Mouse (Mus musculus): ENCODE data around the gene Akap7. TPM values are rescaled to one million over a fixed set of nuclear protein-coding genes. Genes with fewer than 3 reads are reported as not detected.

The Akap7 gene
- total and polyA plus RNA-seq, 3 experiments, result 1.9 to 7.7 TPM; not detected in 1

DNA sequence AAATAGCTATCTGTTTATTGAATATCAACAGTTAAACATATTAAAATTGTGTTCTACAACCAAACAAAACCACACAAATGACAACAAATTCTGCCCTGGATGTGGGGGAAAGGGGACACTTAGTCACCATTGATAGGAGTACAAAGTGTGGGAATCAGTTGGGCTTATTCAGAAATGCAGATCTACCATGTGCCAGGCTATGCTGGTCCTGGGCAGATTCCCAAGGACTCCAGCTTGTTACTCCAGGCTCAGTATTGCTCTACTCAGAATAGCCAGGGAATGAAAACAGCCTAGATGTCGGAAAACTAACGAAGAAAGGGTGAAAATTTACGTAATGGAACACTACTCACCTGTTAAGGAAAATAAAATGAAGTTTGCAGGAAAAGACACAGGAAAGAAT is 46.3 kb upstream of the Akap7 start:
- TF ChIP-seq NELFE (IDR thresholded peaks at IDR 0.05; ENCODE audit: low read depth, low read length) (no peak), POLR2AphosphoS2 (IDR thresholded peaks at IDR 0.05; ENCODE audit: low read length) (no peak), ZC3H11A (IDR thresholded peaks at IDR 0.05; ENCODE audit: low read depth, low read length) (no peak), NRF1 (IDR thresholded peaks at IDR 0.05; ENCODE audit: insufficient read depth, low read depth, low read length, poor library complexity, severe bottlenecking) (no peak), MXI1 (IDR thresholded peaks at IDR 0.05; ENCODE audit: low read depth, low read length) (no peak), MAFK (IDR thresholded peaks at IDR 0.05; ENCODE audit: borderline replicate concordance, low read depth, low read length) (no peak), HCFC1 (IDR thresholded peaks at IDR 0.05; ENCODE audit: low read depth, low read length) (no peak)
- Histone ChIP-seq H3K4me1 (ENCODE audit: control insufficient read depth in 1 of 2, insufficient read depth in 2 of 2, low read length in 2 of 2) (no peaks in the 10 kb centered on the region), H3K79me2 (ENCODE audit: control insufficient read depth, insufficient read depth, low read length, poor library complexity) (no peaks in the 10 kb centered on the region), H3K4me3 (ENCODE audit: control insufficient read depth in 1 of 2, insufficient read depth in 1 of 2, low read depth in 2 of 2, low read length in 2 of 2) (no peak overlapping the region), H3K36me3 (ENCODE audit: control insufficient read depth in 1 of 2, insufficient read depth in 2 of 2, low read length in 2 of 2) (no peaks in the 10 kb centered on the region), H3K27ac (ENCODE audit: control insufficient read depth, low read depth, low read length) (no peak overlapping the region), H3K9me3 (replicated peaks; ENCODE audit: insufficient read depth, low read length) (no peaks in the 10 kb centered on the region), H3K9ac (ENCODE audit: control insufficient read depth, low read depth, low read length, poor library complexity, severe bottlenecking) (no peak overlapping the region), H3K27me3 (ENCODE audit: control insufficient read depth in 1 of 2, insufficient read depth in 2 of 2, low read length in 2 of 2) (peaks cover 0 to 3% of the 10 kb centered on the region in 2 experiments; a peak in 2 of 4 replicates)
- DNase-seq (ENCODE audit: low read depth, low spot score), result no peak

DNA sequence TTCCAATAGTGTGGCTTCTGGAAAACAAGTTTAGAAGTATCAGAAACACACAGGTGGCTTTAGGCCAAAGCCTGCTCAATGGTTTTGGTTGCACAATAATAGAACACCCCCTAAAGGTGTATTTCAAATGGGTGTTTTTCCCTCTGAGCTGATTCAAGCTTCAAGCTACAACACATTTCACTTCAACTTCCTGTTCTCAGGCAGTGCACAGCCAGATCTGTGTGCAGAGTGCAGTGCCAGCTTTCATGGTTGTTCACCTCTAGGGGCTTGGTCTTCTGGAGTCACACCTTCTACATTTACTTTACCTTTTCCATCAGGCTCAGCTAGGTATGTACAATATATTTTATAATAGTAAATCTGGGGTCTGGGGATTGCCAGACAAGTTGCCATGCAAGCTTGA is 35.1 kb upstream of the Akap7 start:
- DNase-seq (ENCODE audit: low read depth, low spot score), result no peak
- no peaks in the 10 kb centered on the region for H3K9me3 ChIP-seq (replicated peaks; ENCODE audit: insufficient read depth, low read length)

DNA sequence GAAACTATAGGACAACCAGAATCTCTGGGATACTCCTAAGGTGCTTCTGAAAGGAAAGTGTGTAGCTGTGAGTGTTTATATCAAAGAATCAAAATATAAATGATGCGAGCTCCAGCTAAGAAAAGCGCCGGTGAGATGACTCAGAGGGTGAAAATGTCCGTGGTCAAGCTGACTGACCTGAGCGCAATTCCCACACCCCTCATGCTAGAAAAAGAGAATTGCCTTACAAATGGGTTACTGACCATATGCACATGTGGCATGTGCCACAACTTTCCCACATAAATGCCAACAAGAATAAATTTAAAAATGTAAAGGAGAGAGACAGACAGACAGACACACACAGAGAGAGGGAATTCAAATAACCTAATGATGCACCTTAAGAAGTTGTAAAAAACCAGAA is 33.0 kb upstream of the Akap7 start:
- no peak for DNase-seq (ENCODE audit: low read depth, low spot score)
- no peak overlapping the region for H3K9ac ChIP-seq (ENCODE audit: control insufficient read depth, low read depth, low read length, poor library complexity, severe bottlenecking)
- H3K9me3 ChIP-seq (replicated peaks; ENCODE audit: insufficient read depth, low read length), result no peaks in the 10 kb centered on the region
- H3K27ac ChIP-seq (ENCODE audit: control insufficient read depth, low read depth, low read length), result no peak overlapping the region
- H3K79me2 ChIP-seq (ENCODE audit: control insufficient read depth, insufficient read depth, low read length, poor library complexity), result no peaks in the 10 kb centered on the region
- H3K27me3 ChIP-seq (ENCODE audit: control insufficient read depth in 1 of 2, insufficient read depth in 2 of 2, low read length in 2 of 2), result no peaks in the 10 kb centered on the region
- H3K36me3 ChIP-seq (ENCODE audit: control insufficient read depth in 1 of 2, insufficient read depth in 2 of 2, low read length in 2 of 2), result no peaks in the 10 kb centered on the region
- H3K4me3 ChIP-seq (ENCODE audit: control insufficient read depth in 1 of 2, insufficient read depth in 1 of 2, low read depth in 2 of 2, low read length in 2 of 2), result no peak overlapping the region
- no peaks in the 10 kb centered on the region for H3K4me1 ChIP-seq (ENCODE audit: control insufficient read depth in 1 of 2, insufficient read depth in 2 of 2, low read length in 2 of 2)
- TF ChIP-seq MAX (IDR thresholded peaks at IDR 0.05; ENCODE audit: low read length) (no peak), CHD1 (IDR thresholded peaks at IDR 0.05; ENCODE audit: low read depth, low read length) (no peak), MAFK (IDR thresholded peaks at IDR 0.05; ENCODE audit: borderline replicate concordance, low read depth, low read length) (no peak), TCF12 (IDR thresholded peaks at IDR 0.05; ENCODE audit: low read depth, low read length) (no peak), EP300 (IDR thresholded peaks at IDR 0.05; ENCODE audit: low read depth in 1 of 2, low read length in 2 of 2) (no peak), ZC3H11A (IDR thresholded peaks at IDR 0.05; ENCODE audit: low read depth, low read length) (no peak), ZMIZ1 (IDR thresholded peaks at IDR 0.05; ENCODE audit: low read depth, low read length) (no peak), NELFE (IDR thresholded peaks at IDR 0.05; ENCODE audit: low read depth, low read length) (no peak), CHD2 (IDR thresholded peaks at IDR 0.05; ENCODE audit: low read length) (no peak), KAT2A (conservative IDR thresholded peaks at IDR 0.05; ENCODE audit: low read depth, low read length) (no peak), MAZ (IDR thresholded peaks at IDR 0.05; ENCODE audit: low read depth, low read length) (no peak), GABPA (IDR thresholded peaks at IDR 0.05; ENCODE audit: low read depth, low read length) (no peak), UBTF (IDR thresholded peaks at IDR 0.05; ENCODE audit: borderline replicate concordance, insufficient read depth, low read depth, low read length) (no peak), JUND (IDR thresholded peaks at IDR 0.05; ENCODE audit: low read depth, low read length) (no peak), USF1 (IDR thresholded peaks at IDR 0.05; ENCODE audit: low read depth, low read length) (no peak)

More for the DNA sequence above, 35.1 kb upstream of the Akap7 start:
- H3K36me3 ChIP-seq (ENCODE audit: control insufficient read depth in 1 of 2, insufficient read depth in 2 of 2, low read length in 2 of 2), result no peaks in the 10 kb centered on the region
- no peaks in the 10 kb centered on the region for H3K27me3 ChIP-seq (ENCODE audit: control insufficient read depth in 1 of 2, insufficient read depth in 2 of 2, low read length in 2 of 2)
- no peak overlapping the region for H3K4me3 ChIP-seq (ENCODE audit: control insufficient read depth in 1 of 2, insufficient read depth in 1 of 2, low read depth in 2 of 2, low read length in 2 of 2)
- no peaks in the 10 kb centered on the region for H3K79me2 ChIP-seq (ENCODE audit: control insufficient read depth, insufficient read depth, low read length, poor library complexity)
- no peaks in the 10 kb centered on the region for H3K4me1 ChIP-seq (ENCODE audit: control insufficient read depth in 1 of 2, insufficient read depth in 2 of 2, low read length in 2 of 2)
- no peak overlapping the region for H3K9ac ChIP-seq (ENCODE audit: control insufficient read depth, low read depth, low read length, poor library complexity, severe bottlenecking)
- no peak overlapping the region for H3K27ac ChIP-seq (ENCODE audit: control insufficient read depth, low read depth, low read length)
- TF ChIP-seq TAL1 (IDR thresholded peaks at IDR 0.05; ENCODE audit: low read length) (no peak), CHD2 (IDR thresholded peaks at IDR 0.05; ENCODE audit: low read length) (no peak), TBP (IDR thresholded peaks at IDR 0.05; ENCODE audit: low read depth, low read length) (no peak), POLR2A (IDR thresholded peaks at IDR 0.05; ENCODE audit: control insufficient read depth in 1 of 2, insufficient read depth in 1 of 2, low read depth in 1 of 2, low read length in 2 of 2, poor library complexity in 1 of 2) (no peak), MAFK (IDR thresholded peaks at IDR 0.05; ENCODE audit: borderline replicate concordance, low read depth, low read length) (no peak), E2F4 (IDR thresholded peaks at IDR 0.05; ENCODE audit: borderline replicate concordance, low read depth, low read length) (no peak), ELF1 (IDR thresholded peaks at IDR 0.05; ENCODE audit: low read depth, low read length) (no peak), BHLHE40 (IDR thresholded peaks at IDR 0.05; ENCODE audit: borderline replicate concordance, low read depth, low read length) (no peak), JUND (IDR thresholded peaks at IDR 0.05; ENCODE audit: low read depth, low read length) (no peak), USF2 (IDR thresholded peaks at IDR 0.05; ENCODE audit: borderline replicate concordance in 1 of 2, insufficient read depth in 1 of 2, low read depth in 1 of 2, low read length in 2 of 2) (no peak), EP300 (IDR thresholded peaks at IDR 0.05; ENCODE audit: low read depth in 1 of 2, low read length in 2 of 2) (no peak), TCF12 (IDR thresholded peaks at IDR 0.05; ENCODE audit: low read depth, low read length) (no peak), HCFC1 (IDR thresholded peaks at IDR 0.05; ENCODE audit: low read depth, low read length) (no peak), UBTF (IDR thresholded peaks at IDR 0.05; ENCODE audit: borderline replicate concordance, insufficient read depth, low read depth, low read length) (no peak), MXI1 (IDR thresholded peaks at IDR 0.05; ENCODE audit: low read depth, low read length) (no peak), SMC3 (IDR thresholded peaks at IDR 0.05; ENCODE audit: low read depth, low read length) (no peak), KAT2A (conservative IDR thresholded peaks at IDR 0.05; ENCODE audit: low read depth, low read length) (no peak), RCOR1 (IDR thresholded peaks at IDR 0.05; ENCODE audit: low read depth, low read length) (no peak), RAD21 (IDR thresholded peaks at IDR 0.05; ENCODE audit: low read depth, low read length) (no peak)
